Mouse (Mus musculus): Measurements from ENCODE around the gene Gm5475. TPM values are rescaled to one million over a fixed set of nuclear protein-coding genes. Genes with fewer than 3 reads are reported as not detected.
A peak's percentile ranks its signal among the peaks of the same experiment; 100 is the strongest.

Gene Gm5475
- total and polyA plus RNA-seq, 3 experiments = not detected

DNA sequence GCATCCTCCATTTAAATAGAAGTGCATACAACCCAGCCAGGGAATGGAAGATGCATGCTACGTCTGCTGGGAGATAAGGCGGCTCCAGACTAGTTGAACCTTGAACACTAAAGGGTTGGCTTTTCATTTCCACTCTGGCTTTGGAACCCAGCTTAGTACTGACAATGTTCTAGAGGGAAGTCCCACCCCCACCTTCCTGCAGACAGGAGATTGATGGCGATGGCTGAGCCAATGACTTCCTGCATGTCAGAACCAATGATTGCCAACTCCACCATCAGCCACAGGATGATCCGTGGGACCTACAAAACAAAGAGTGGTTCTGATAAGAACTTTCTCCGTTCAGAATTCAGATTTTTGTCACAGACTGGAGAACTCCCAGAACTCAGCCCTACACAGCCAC is 15.9 kb upstream of the Gm5475 start:
- Histone ChIP-seq H3K79me2 (replicated peaks; ENCODE audit: control insufficient read depth, extremely low read depth, insufficient read depth, poor library complexity, severe bottlenecking) (no peaks in the 10 kb centered on the region), H3K27me3 (replicated peaks) (no peaks in the 10 kb centered on the region), H3K4me3 (replicated peaks in 1 of 3; ENCODE audit: low read depth in 2 of 3, low read length in 2 of 3, poor library complexity in 1 of 3) (no peak overlapping the region), H3K4me1 (ENCODE audit: control insufficient read depth in 1 of 2, insufficient read depth in 2 of 2) (peaks cover under 1 to 8% of the 10 kb centered on the region in 2 experiments; a peak in 3 of 4 replicates), H3K4me2 (ENCODE audit: insufficient read depth, low read depth, poor library complexity, severe bottlenecking) (no peak overlapping the region), H3K9me3 (replicated peaks; ENCODE audit: low read length) (no peaks in the 10 kb centered on the region), H3K36me3 (replicated peaks in 1 of 2; ENCODE audit: control insufficient read depth in 1 of 2, insufficient read depth in 1 of 2, low read length in 1 of 2) (peaks cover 32 to 84% of the 10 kb centered on the region in 2 experiments), H3K27ac (ENCODE audit: insufficient read depth, low read depth) (no peak overlapping the region), H3K9ac (ENCODE audit: insufficient read depth, low read depth) (no peak overlapping the region)
- TF ChIP-seq TCF12 (IDR thresholded peaks at IDR 0.05; ENCODE audit: low read depth, low read length) (no peak), MAFK (IDR thresholded peaks at IDR 0.05; ENCODE audit: insufficient replicate concordance, low read length) (no peak), ELF1 (IDR thresholded peaks at IDR 0.05; ENCODE audit: low read depth, low read length) (no peak), HCFC1 (IDR thresholded peaks at IDR 0.05; ENCODE audit: low read depth, low read length) (no peak), NRF1 (IDR thresholded peaks at IDR 0.05; ENCODE audit: low read depth, low read length) (no peak), RAD21 (IDR thresholded peaks at IDR 0.05; ENCODE audit: low read depth, low read length) (no peak), GABPA (IDR thresholded peaks at IDR 0.05; ENCODE audit: insufficient replicate concordance, low read depth, low read length) (no peak), ZMIZ1 (IDR thresholded peaks at IDR 0.05; ENCODE audit: low read depth, low read length) (no peak), NELFE (IDR thresholded peaks at IDR 0.05; ENCODE audit: low read depth, low read length) (no peak), CTCF (conservative IDR thresholded peaks at IDR 0.05 in 1 of 2, IDR thresholded peaks at IDR 0.05 in 1 of 2; ENCODE audit: low read depth in 2 of 2, low read length in 2 of 2) (no peak), IRF4 (IDR thresholded peaks at IDR 0.05; ENCODE audit: low read depth, low read length) (no peak), BHLHE40 (IDR thresholded peaks at IDR 0.05; ENCODE audit: low read depth, low read length) (no peak), UBTF (IDR thresholded peaks at IDR 0.05; ENCODE audit: low read depth, low read length) (no peak), MYC (IDR thresholded peaks at IDR 0.05; ENCODE audit: low read depth, low read length) (no peak)
- dilution Hi-C loops (cut with MboI; ENCODE audit: extremely low pct_ligation_motif_present, extremely low pct_unique_long_range_greater_than_20kb, low sequenced_read_pairs) = no loop called here
- in situ Hi-C loops (cut with MboI; ENCODE audit: low pct_ligation_motif_present, low pct_unique_long_range_greater_than_20kb, low sequenced_read_pairs) = no loop called here
- no peak for DNase-seq (ENCODE audit: extremely low read depth)

- H3K36me3 ChIP-seq (replicated peaks in 1 of 2; ENCODE audit: control insufficient read depth in 1 of 2, insufficient read depth in 1 of 2, low read length in 1 of 2) = peaks cover 10 to 48% of the 10 kb centered on the region in 2 experiments
- H3K27ac ChIP-seq (ENCODE audit: insufficient read depth, low read depth) = no peak overlapping the region
- H3K4me1 ChIP-seq (ENCODE audit: control insufficient read depth in 1 of 2, insufficient read depth in 2 of 2) = peaks cover 7 to 30% of the 10 kb centered on the region in 2 experiments
- no peaks in the 10 kb centered on the region for H3K9me3 ChIP-seq (replicated peaks; ENCODE audit: low read length)
- peak; percentile 86 for DNase-seq (ENCODE audit: extremely low read depth)
- no peaks in the 10 kb centered on the region for H3K79me2 ChIP-seq (replicated peaks; ENCODE audit: control insufficient read depth, extremely low read depth, insufficient read depth, poor library complexity, severe bottlenecking)
- H3K4me3 ChIP-seq (replicated peaks in 1 of 3; ENCODE audit: low read depth in 2 of 3, low read length in 2 of 3, poor library complexity in 1 of 3) = peak overlapping the region in 1 of 3 experiments; percentile 23
- no peak for TF ChIP-seq NRF1 (IDR thresholded peaks at IDR 0.05; ENCODE audit: low read depth, low read length)
- TF ChIP-seq TCF12 (IDR thresholded peaks at IDR 0.05; ENCODE audit: low read depth, low read length) = no peak
- TF ChIP-seq HCFC1 (IDR thresholded peaks at IDR 0.05; ENCODE audit: low read depth, low read length) = no peak
- TF ChIP-seq MEF2A (IDR thresholded peaks at IDR 0.05; ENCODE audit: borderline replicate concordance, low read depth, low read length) = no peak
- no peak for TF ChIP-seq USF2 (conservative IDR thresholded peaks at IDR 0.05; ENCODE audit: low read depth, low read length)
- TF ChIP-seq ZMIZ1 (IDR thresholded peaks at IDR 0.05; ENCODE audit: low read depth, low read length) = no peak
- no peak for TF ChIP-seq POLR2A (IDR thresholded peaks at IDR 0.05; ENCODE audit: low read depth, low read length)
- TF ChIP-seq USF1 (IDR thresholded peaks at IDR 0.05; ENCODE audit: low read depth, low read length) = no peak
- TF ChIP-seq RAD21 (IDR thresholded peaks at IDR 0.05; ENCODE audit: low read depth, low read length) = no peak
- TF ChIP-seq MXI1 (IDR thresholded peaks at IDR 0.05; ENCODE audit: low read depth, low read length) = no peak
- TF ChIP-seq EP300 (IDR thresholded peaks at IDR 0.05; ENCODE audit: low read length) = no peak
- TF ChIP-seq ELF1 (IDR thresholded peaks at IDR 0.05; ENCODE audit: low read depth, low read length) = no peak
- no peak for TF ChIP-seq BHLHE40 (IDR thresholded peaks at IDR 0.05; ENCODE audit: low read depth, low read length)
- TF ChIP-seq GABPA (IDR thresholded peaks at IDR 0.05; ENCODE audit: insufficient replicate concordance, low read depth, low read length) = no peak
- no peak for TF ChIP-seq PAX5 (IDR thresholded peaks at IDR 0.05; ENCODE audit: low read length)
- TF ChIP-seq SIN3A (IDR thresholded peaks at IDR 0.05; ENCODE audit: low read length) = no peak
- no peak for TF ChIP-seq CTCF (conservative IDR thresholded peaks at IDR 0.05 in 1 of 2, IDR thresholded peaks at IDR 0.05 in 1 of 2; ENCODE audit: low read depth in 2 of 2, low read length in 2 of 2)
- TF ChIP-seq TBP (conservative IDR thresholded peaks at IDR 0.05; ENCODE audit: low read depth, low read length) = no peak
- TF ChIP-seq RCOR1 (conservative IDR thresholded peaks at IDR 0.05; ENCODE audit: low read depth, low read length) = no peak
- TF ChIP-seq ETS1 (conservative IDR thresholded peaks at IDR 0.05; ENCODE audit: low read depth, low read length) = no peak
- no peak overlapping the region for H3K9ac ChIP-seq (ENCODE audit: insufficient read depth, low read depth)
- no peaks in the 10 kb centered on the region for H3K27me3 ChIP-seq (replicated peaks)
- in situ Hi-C loops (cut with MboI; ENCODE audit: low pct_ligation_motif_present, low pct_unique_long_range_greater_than_20kb, low sequenced_read_pairs) = no loop called here
- dilution Hi-C loops (cut with MboI; ENCODE audit: extremely low pct_ligation_motif_present, extremely low pct_unique_long_range_greater_than_20kb, low sequenced_read_pairs) = no loop called here
- H3K4me2 ChIP-seq (ENCODE audit: insufficient read depth, low read depth, poor library complexity, severe bottlenecking) = no peak overlapping the region; the same call in 1 of the 2 replicates
These were observed 10.9 kb upstream of the Gm5475 start for GRCm38 (mm10) chr15:100410918-100411672.
